8 mouse cellular contexts compared by ENCODE assay signal in genomic region chr11:94601321-94602281, GRCm38 (mm10). TPM values are rescaled to one million over a fixed set of nuclear protein-coding genes. Genes with fewer than 3 reads are reported as not detected.
DNase-seq lines count a peak whose midpoint lies in the region; ATAC-seq lines count a peak whose summit lies in the region.

Acsf2 (minus strand) TSS chr11:94601871.

- H3K9me3 ChIP-seq in forebrain, embryonic 12.5 days = no peaks in the 10 kb centered on the region
- H3K9me3 ChIP-seq in liver, embryonic 16.5 days (replicated peaks; ENCODE audit: control insufficient read depth, low read length) = no peaks in the 10 kb centered on the region
- H3K9me3 ChIP-seq in neural tube, embryonic 12.5 days = no peaks in the 10 kb centered on the region

- DNase-seq in CD4-positive, CD25-positive, alpha-beta regulatory T cell, adult 2 months (ENCODE audit: low read depth, low spot score) = peak; percentile 75
- DNase-seq in adrenal gland, postnatal 36 days = peak; percentile 88 to 95
- peak; percentile 82 for DNase-seq in heart, postnatal 25 days (ENCODE audit: low spot score)
- DNase-seq in large intestine, adult 2 months (ENCODE audit: low read depth, low spot score) = no peak
- DNase-seq in testis, postnatal 10 days (ENCODE audit: low spot score) = peak; percentile 91

- H3K4me2 ChIP-seq in forebrain, embryonic 12.5 days = peak within 1 kb of the TSS; percentile 79
- H3K4me2 ChIP-seq in liver, embryonic 16.5 days (ENCODE audit: low read depth, low read length) = peak within 1 kb of the TSS; percentile 63
- peak within 1 kb of the TSS; percentile 77 for H3K4me2 ChIP-seq in neural tube, embryonic 12.5 days (replicated peaks)

- H3K4me3 ChIP-seq in forebrain, embryonic 12.5 days (replicated peaks) = peak within 1 kb of the TSS; percentile 47
- peak within 1 kb of the TSS; percentile 55 for H3K4me3 ChIP-seq in liver, embryonic 16.5 days (ENCODE audit: low read depth, low read length)
- peak within 1 kb of the TSS; percentile 45 for H3K4me3 ChIP-seq in neural tube, embryonic 12.5 days

- peaks cover 13% of the 10 kb centered on the region; the same call in 1 of the 2 replicates for H3K27me3 ChIP-seq in forebrain, embryonic 12.5 days
- no peaks in the 10 kb centered on the region for H3K27me3 ChIP-seq in liver, embryonic 16.5 days (ENCODE audit: control insufficient read depth, insufficient read depth, low read depth, low read length)
- no peaks in the 10 kb centered on the region for H3K27me3 ChIP-seq in neural tube, embryonic 12.5 days (replicated peaks)

- peak; percentile 89 for ATAC-seq in forebrain, embryonic 12.5 days (ENCODE audit: low FRiP score)
- peak; percentile 84 for ATAC-seq in liver, embryonic 16.5 days (ENCODE audit: low read depth)
- ATAC-seq in neural tube, embryonic 12.5 days (ENCODE audit: low FRiP score, low read depth) = peak; percentile 89

- H3K4me1 ChIP-seq in forebrain, embryonic 12.5 days = peaks cover 15% of the 10 kb centered on the region
- H3K4me1 ChIP-seq in liver, embryonic 16.5 days (ENCODE audit: control insufficient read depth, low read depth, low read length) = peaks cover 5% of the 10 kb centered on the region; the same call in 1 of the 2 replicates
- peaks cover 5% of the 10 kb centered on the region for H3K4me1 ChIP-seq in neural tube, embryonic 12.5 days

- WGBS in forebrain, embryonic 12.5 days = under 1% methylated on average over 50 of the region's 52 CpGs
- under 1% methylated on average over 52 of the region's 52 CpGs for WGBS in large intestine, adult 2 months
- 2% methylated on average over 51 of the region's 52 CpGs for WGBS in liver, embryonic 16.5 days (ENCODE audit: insufficient replicate concordance)
- WGBS in neural tube, embryonic 12.5 days = 2% methylated on average over 52 of the region's 52 CpGs

- H3K9ac ChIP-seq in forebrain, embryonic 12.5 days = peak within 1 kb of the TSS; percentile 65
- peak within 1 kb of the TSS; percentile 51 for H3K9ac ChIP-seq in liver, embryonic 16.5 days (ENCODE audit: low read depth, low read length)
- H3K9ac ChIP-seq in neural tube, embryonic 12.5 days = peak within 1 kb of the TSS; percentile 50

- H3K36me3 ChIP-seq in forebrain, embryonic 12.5 days (replicated peaks) = no peaks in the 10 kb centered on the region
- H3K36me3 ChIP-seq in liver, embryonic 16.5 days (ENCODE audit: control insufficient read depth, insufficient read depth) = no peaks in the 10 kb centered on the region
- no peaks in the 10 kb centered on the region for H3K36me3 ChIP-seq in neural tube, embryonic 12.5 days

- H3K27ac ChIP-seq in forebrain, embryonic 12.5 days = no peak within 1 kb of the TSS; the same call in none of the 2 replicates
- no peak within 1 kb of the TSS for H3K27ac ChIP-seq in liver, embryonic 16.5 days (ENCODE audit: low read length)
- no peak within 1 kb of the TSS for H3K27ac ChIP-seq in neural tube, embryonic 12.5 days

- intact Hi-C loops in heart, postnatal 25 days (cut with DNase I) = no loop called here

RNA-seq across cellular contexts. Expression of gene Acsf2, which starts in this region (rescaled TPM):
- total RNA-seq in adrenal gland, postnatal 36 days (2021) = 100 to 1,000 TPM; 130 to 146 TPM
- polyA plus RNA-seq in forebrain, embryonic 12.5 days (2016; fragmentation: Nextera tagmentation; extraction: Ambion mirVana) = 3.5 and 4.0 TPM in 2 replicates
- total RNA-seq in heart, postnatal 25 days (2021) = 10 to 100 TPM; 16.2 to 18.3 TPM
- polyA plus RNA-seq in large intestine, adult 2 months (2012; rRNA removed) = 19.8 and 31.8 TPM in 2 replicates
- polyA plus RNA-seq in liver, embryonic 16.5 days (2015; fragmentation: Nextera tagmentation; extraction: Ambion mirVana) = 1.4 and 1.5 TPM in 2 replicates
- polyA plus RNA-seq in neural tube, embryonic 12.5 days (2016; fragmentation: Nextera tagmentation; extraction: Ambion mirVana) = 2.6 and 3.7 TPM in 2 replicates

Comparison
In these comparisons a context has a peak if more than half of its experiments do, and no peak if none do; other contexts are left out.
1. RNA of gene Acsf2 (total RNA-seq): 130 to 146 TPM in adrenal gland, postnatal 36 days; 16.2 to 18.3 TPM in heart, postnatal 25 days; every median in the first group is over 4 times any median in the second.
2. Peak in every context shown above with its lines, with median percentiles within 50 percentile points of each other: ATAC-seq, H3K4me2 ChIP-seq, H3K4me3 ChIP-seq and H3K9ac ChIP-seq.